Mouse (Mus musculus): Measurements from ENCODE around the gene Wnt7a.

The Wnt7a gene

DNA sequence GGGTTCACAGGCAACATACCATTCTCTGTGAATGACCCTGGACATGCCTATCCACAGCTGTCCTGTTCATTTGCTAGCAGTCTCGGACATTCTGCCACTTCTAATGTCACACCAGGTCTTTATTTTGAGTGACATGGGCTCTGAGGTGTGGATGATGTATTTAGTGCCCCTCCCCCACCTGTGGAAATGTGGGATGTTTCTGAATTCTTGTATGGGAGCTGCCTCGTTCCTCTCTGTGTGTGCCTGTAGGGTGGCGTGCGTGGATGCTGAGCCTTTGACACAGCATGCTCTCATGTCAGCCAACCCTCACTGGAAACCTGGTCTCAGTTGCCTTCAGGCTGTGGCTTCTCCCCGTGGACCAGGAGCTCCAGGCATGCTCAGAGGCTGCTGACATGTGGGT, 66.1 kb downstream of the Wnt7a start:
- no peak for DNase-seq (ENCODE audit: low read depth, low spot score)

- no peak for DNase-seq (ENCODE audit: low read depth, low spot score)
Observed at GRCm38 (mm10) chr6:91339612-91340246, 71.4 kb downstream of the Wnt7a start.

- no peak for DNase-seq (ENCODE audit: low read depth, low spot score)
Observed at GRCm38 (mm10) chr6:91335470-91335869, 75.7 kb downstream of the Wnt7a start.

DNA sequence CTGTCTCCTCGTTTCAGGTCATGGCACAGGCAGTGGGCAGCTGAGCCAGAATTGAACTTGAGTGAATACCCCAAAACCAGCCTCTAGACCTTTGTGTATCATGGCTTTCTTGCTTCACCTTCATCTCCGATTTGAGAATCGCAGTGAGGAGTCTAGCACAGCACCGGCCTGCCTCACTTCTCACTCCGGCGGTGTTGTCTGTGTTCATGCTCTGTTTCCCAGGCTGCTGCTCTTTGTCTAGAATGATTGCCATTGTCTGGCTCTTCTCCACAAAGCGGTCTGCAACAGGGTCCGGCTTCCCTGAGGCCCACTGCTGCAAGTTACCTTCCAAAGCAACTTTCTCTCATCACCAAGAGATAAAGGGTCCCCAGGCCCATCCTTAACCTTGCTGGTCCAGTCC, 79.3 kb downstream of the Wnt7a start:
- DNase-seq (ENCODE audit: low read depth, low spot score): no peak

GRCm38 (mm10) chr6:91325556-91325955, 85.6 kb downstream of the Wnt7a start:
- DNase-seq (ENCODE audit: low read depth, low spot score): no peak

DNA sequence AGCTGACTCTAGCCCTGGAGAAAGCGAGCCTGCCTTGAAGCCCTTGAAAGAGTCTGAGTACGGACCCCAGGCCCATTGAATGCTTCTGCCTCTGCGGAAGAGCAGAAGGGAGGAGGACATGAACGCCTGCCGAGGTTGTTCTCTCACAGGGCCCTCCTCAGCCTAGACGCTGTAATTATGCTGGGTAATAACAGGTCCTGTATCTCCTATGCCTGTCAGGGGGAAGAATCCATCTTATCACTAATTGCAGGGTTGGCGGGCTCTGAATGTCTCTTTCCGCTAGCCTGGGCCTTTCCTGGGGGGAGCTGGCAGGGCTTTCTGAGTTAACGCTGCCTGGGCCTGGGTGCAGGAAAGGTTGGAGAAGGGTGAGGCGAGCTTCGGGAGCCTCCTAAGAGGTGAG, 86.4 kb downstream of the Wnt7a start:
- DNase-seq (ENCODE audit: low read depth, low spot score): no peak

DNA sequence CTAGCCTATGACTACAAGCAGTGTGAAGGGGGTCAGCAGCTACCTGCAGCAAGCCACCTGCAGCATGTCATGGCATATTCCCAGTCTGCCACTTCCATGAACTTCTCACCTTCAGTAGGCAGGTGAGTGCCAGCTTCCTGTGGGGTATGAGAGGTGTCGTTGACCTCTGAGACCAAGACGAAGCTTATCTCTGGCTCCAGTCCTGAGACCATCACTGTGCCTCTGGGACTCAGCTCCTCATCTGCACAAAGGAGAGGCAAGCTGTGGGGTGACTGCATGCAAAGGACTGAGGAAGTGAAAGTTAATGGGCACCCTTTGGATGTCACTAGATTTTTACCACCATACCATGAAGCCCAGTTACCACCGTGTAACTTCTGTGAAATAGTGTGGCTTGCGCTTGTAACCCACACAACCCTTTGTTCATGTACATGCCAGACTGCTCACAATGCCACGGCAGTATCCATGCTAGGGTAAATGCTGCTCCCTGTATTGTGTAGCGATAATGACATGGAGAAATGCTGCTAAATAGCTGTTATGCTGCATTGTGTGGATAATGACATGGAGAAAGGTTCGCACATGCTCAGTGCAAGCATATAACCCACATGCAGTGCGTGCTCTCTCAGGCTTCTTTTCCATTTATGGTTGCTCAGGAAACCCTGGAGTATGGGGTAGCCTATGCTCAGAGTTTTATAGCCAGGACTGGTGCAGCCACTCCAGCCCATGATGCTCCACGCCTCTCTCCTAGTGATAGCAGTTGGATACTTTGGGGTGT, 89.0 kb downstream of the Wnt7a start:
- DNase-seq (ENCODE audit: low read depth, low spot score): no peak

Measured in c-Kit-negative CD71-positive TER-119-positive erythroid progenitor cells, embryonic 14.5 days (primary cell).